Mouse (Mus musculus): ENCODE results near the gene Cyb5d1. TPM values are rescaled to one million over a fixed set of nuclear protein-coding genes. Genes with fewer than 3 reads are reported as not detected.

The Cyb5d1 gene
- polyA plus RNA-seq, 1 experiment from 2014 or later: 16.6 TPM

DNA sequence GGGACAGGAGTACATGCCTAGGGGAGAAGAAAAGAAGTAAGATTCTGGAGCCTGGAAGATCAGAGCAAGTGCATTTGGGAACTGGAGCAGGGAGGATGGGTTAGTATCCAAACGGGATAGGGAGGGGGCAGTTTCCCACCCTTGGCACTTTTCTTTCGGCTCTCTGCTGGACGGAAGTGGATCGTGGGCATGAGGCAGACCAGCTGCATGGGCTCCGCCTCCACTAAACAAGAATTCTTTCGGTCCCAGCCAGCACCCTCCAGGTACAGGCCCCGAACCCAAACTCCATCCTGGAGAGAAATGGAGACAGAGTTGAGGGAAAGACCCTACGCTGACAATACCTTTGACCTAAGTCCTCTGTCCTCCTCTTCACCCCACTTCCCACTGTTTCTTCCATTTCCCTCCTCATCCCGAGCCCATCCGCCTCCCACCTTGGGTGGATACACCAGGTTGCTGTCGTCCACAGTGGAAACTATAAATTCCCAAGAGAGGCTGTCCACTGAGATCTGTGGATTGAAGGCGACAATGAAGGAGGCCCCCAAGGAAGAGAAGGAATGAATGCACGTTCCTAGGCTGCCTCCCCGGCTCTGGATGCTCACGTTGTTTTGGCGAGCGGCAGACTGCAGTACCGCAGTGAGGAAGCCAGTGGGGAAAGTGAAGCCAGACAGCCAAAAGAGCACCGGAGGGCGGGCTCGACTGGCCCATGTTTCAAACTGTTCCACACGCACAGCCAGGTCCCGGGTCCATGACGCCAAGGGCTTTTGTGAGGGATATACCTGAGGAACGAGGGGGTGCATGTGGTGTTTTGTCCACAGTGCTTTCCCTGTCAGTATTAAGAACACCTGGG, 25.9 kb upstream of the Cyb5d1 start:
- WGBS: 15% methylated on average over 25 of the region's 25 CpGs

DNA sequence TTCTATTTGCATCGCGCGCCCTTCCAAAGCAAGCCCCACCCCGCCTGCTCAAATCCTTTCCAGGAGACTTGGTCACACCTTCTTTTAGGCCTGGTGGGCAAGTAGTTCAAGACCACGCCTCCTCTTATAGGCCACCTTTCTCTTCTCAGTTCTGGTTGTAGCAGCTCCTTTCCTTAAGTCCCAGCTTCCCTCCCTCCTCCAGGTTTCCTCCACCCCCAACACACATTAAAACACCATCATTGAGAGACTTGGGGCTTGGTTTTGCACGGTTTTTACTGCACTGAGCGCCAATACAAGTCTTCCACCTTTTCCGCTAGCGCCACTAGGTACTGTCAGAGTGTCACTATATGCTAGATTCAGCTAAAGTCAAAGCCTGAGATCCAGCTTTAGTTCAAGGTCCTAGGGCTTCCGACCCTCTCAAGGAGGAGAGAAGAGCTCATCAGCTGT, 25.1 kb upstream of the Cyb5d1 start:
- ATAC-seq (replicated peaks; ENCODE audit: low FRiP score, low read depth): no peak
- Histone ChIP-seq H3K4me2 (ENCODE audit: low read length) (peak overlapping the region; percentile 95), H3K9me3 (replicated peaks; ENCODE audit: low read length) (no peaks in the 10 kb centered on the region), H3K4me3 (replicated peaks; ENCODE audit: low read depth, low read length) (peak overlapping the region; percentile 73), H3K36me3 (ENCODE audit: insufficient read depth, low read length) (no peaks in the 10 kb centered on the region), H3K27ac (no peak overlapping the region), H3K27me3 (ENCODE audit: insufficient read depth, low read length) (0 out of 2 replicates have a peak, but pooled peaks cover 2% of the 10 kb centered on the region), H3K9ac (ENCODE audit: low read depth, low read length) (no peak overlapping the region), H3K4me1 (replicated peaks; ENCODE audit: insufficient read depth, low read length) (peaks cover 12% of the 10 kb centered on the region; the same call in 1 of the 2 replicates)
- WGBS: 17% methylated on average over 10 of the region's 10 CpGs
- DNase-seq (ENCODE audit: low spot score): no peak
- TF ChIP-seq CTCF (IDR thresholded peaks at IDR 0.05; ENCODE audit: low read depth): no peak

More for the DNA sequence above, 25.9 kb upstream of the Cyb5d1 start:
- no peaks in the 10 kb centered on the region for H3K36me3 ChIP-seq (ENCODE audit: insufficient read depth, low read length)
- DNase-seq (ENCODE audit: low spot score) (no peak), ATAC-seq (replicated peaks; ENCODE audit: low FRiP score, low read depth) (no peak)
- H3K9me3 ChIP-seq (replicated peaks; ENCODE audit: low read length): no peaks in the 10 kb centered on the region
- H3K27ac ChIP-seq: no peak overlapping the region
- no peak overlapping the region for H3K4me3 ChIP-seq (replicated peaks; ENCODE audit: low read depth, low read length)
- no peak overlapping the region for H3K9ac ChIP-seq (ENCODE audit: low read depth, low read length)
- peaks cover 12% of the 10 kb centered on the region; the same call in 1 of the 2 replicates for H3K4me1 ChIP-seq (replicated peaks; ENCODE audit: insufficient read depth, low read length)
- 0 out of 2 replicates have a peak, but pooled peaks cover 2% of the 10 kb centered on the region for H3K27me3 ChIP-seq (ENCODE audit: insufficient read depth, low read length)
- no peak for TF ChIP-seq CTCF (IDR thresholded peaks at IDR 0.05; ENCODE audit: low read depth)
- H3K4me2 ChIP-seq (ENCODE audit: low read length): peak overlapping the region; percentile 95; the same call in 1 of the 2 replicates

DNA sequence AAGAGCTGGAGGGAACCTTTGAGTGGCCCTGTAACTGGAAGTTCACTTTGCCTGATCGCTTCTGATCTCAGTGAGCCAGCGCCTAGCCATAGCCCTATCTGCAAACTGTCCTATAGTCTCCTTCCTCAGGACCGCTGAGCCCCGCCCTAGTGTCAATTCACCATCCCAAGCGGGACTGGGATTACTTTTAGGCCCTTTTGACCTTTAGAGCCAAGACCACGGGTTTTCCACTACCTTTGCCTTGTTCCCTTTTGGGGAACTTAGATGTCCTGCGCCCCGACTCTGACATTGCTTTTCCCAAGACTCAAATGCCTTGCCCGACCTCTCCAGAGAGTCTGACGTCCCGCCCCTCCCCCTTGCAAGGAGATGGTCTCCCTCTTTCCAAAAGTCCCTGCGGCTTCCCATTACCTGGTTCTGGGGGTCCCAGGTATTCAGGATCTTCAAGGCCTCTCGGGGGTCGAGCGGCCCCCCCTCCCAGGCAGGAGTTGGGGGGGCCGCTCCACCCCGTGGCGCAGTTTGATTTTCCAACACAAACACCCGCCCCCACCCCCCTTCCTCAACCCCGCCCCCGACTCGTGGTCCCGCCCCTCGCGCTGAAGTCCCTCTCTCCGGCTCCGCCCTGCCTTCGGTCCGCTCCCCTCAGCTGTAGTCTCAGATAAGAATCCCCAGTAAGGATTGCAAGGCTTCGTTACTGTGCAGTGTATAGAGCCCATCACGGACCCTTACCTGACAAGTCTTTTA, 24.6 kb upstream of the Cyb5d1 start:
- H3K4me1 ChIP-seq (replicated peaks; ENCODE audit: insufficient read depth, low read length): peaks cover 14% of the 10 kb centered on the region

DNA sequence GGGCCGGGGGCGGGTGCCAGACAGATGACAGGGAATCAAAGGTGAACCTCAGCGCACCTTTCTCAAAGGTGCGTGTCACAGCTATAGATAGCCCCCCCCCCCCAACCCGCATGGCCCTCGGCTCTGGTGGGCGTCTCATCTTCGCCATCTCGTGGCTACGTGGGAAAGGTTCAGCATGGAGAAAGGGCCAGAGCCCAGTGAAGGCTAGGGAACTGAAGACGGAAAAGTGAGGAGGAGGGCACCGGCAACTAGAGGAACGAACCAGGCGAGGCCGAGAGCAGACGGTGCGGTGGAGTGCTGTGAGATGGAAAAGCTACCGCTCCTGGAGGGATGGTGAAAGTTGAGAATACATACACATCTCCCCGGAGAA, 24.0 kb upstream of the Cyb5d1 start:
- peaks cover 18% of the 10 kb centered on the region for H3K4me1 ChIP-seq (replicated peaks; ENCODE audit: insufficient read depth, low read length)
- H3K36me3 ChIP-seq (ENCODE audit: insufficient read depth, low read length): no peaks in the 10 kb centered on the region
- H3K9ac ChIP-seq (ENCODE audit: low read depth, low read length): peak overlapping the region; percentile 51
- no peaks in the 10 kb centered on the region for H3K9me3 ChIP-seq (replicated peaks; ENCODE audit: low read length)
- H3K4me3 ChIP-seq (replicated peaks; ENCODE audit: low read depth, low read length): peak overlapping the region; percentile 73
- 0 out of 2 replicates have a peak, but pooled peaks cover 2% of the 10 kb centered on the region for H3K27me3 ChIP-seq (ENCODE audit: insufficient read depth, low read length)
- peak; percentile 86 for DNase-seq (ENCODE audit: low spot score)
- no peak for ATAC-seq (replicated peaks; ENCODE audit: low FRiP score, low read depth)
- H3K4me2 ChIP-seq (ENCODE audit: low read length): peak overlapping the region; percentile 95
- H3K27ac ChIP-seq: peak overlapping the region; percentile 99
- peak; percentile 73 for TF ChIP-seq CTCF (IDR thresholded peaks at IDR 0.05; ENCODE audit: low read depth)
- under 1% methylated on average over 19 of the region's 19 CpGs for WGBS

More for the DNA sequence above, 24.6 kb upstream of the Cyb5d1 start:
- H3K27ac ChIP-seq: peak overlapping the region; percentile 99
- TF ChIP-seq CTCF (IDR thresholded peaks at IDR 0.05; ENCODE audit: low read depth): no peak
- ATAC-seq (replicated peaks; ENCODE audit: low FRiP score, low read depth) (no peak), DNase-seq (ENCODE audit: low spot score) (peak; percentile 69)
- H3K9me3 ChIP-seq (replicated peaks; ENCODE audit: low read length): no peaks in the 10 kb centered on the region
- under 1% methylated on average over 30 of the region's 31 CpGs for WGBS
- H3K4me2 ChIP-seq (ENCODE audit: low read length): peak overlapping the region; percentile 95
- peak overlapping the region; percentile 73 for H3K4me3 ChIP-seq (replicated peaks; ENCODE audit: low read depth, low read length)
- no peaks in the 10 kb centered on the region for H3K36me3 ChIP-seq (ENCODE audit: insufficient read depth, low read length)
- H3K27me3 ChIP-seq (ENCODE audit: insufficient read depth, low read length): 0 out of 2 replicates have a peak, but pooled peaks cover 2% of the 10 kb centered on the region
- peak overlapping the region; percentile 51 for H3K9ac ChIP-seq (ENCODE audit: low read depth, low read length)

DNA sequence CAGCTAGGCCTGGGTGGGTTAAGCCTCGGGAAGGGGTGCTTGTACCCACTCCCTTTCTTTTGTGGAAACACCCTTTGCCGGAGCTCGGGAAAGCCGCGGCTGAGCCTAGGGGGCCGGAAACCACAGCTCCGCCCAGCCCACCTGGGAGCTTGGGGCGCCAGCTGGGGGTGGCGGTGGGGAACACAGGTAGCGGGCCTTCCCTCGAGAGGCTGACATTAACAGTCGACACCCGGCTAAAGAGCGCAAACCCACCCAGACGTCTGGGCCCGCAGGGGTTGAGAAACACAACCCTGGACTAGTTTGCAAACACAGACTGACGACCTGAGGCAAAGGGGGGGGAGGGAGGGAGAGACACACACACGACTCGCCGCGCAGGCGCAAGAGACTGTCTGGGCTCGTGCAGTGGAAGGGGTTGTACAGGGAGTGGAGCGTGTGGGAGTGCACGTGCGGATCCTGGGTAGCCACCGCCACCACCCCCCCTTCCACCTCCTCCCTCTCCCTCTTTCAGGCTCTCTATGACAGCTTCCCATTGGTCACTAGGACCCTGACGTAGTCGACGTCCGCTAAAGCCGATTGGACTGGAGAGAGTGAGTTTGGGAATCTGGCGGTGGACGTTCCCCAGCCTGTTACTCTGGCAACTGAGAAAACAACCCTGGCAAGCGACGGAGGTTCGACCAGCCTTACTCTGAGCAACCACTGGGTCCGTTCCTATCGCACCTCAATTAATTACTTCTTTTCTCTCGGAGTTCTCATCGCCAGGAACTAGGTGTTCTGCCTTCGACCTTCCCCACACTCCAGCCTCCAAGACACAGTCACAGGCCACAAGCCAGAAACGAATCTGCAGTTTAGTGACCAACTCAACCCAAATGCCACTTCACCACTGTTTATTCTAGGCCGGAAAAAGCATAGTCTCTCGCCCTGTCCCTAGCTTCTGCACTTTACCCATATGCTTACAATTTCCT, 23.3 kb upstream of the Cyb5d1 start:
- Histone ChIP-seq H3K9ac (ENCODE audit: low read depth, low read length) (peak overlapping the region; percentile 64), H3K4me1 (replicated peaks; ENCODE audit: insufficient read depth, low read length) (peaks cover 25% of the 10 kb centered on the region), H3K4me3 (replicated peaks; ENCODE audit: low read depth, low read length) (peak overlapping the region; percentile 73), H3K4me2 (ENCODE audit: low read length) (peak overlapping the region; percentile 95), H3K36me3 (ENCODE audit: insufficient read depth, low read length) (no peaks in the 10 kb centered on the region), H3K9me3 (replicated peaks; ENCODE audit: low read length) (no peaks in the 10 kb centered on the region), H3K27ac (peak overlapping the region; percentile 99), H3K27me3 (ENCODE audit: insufficient read depth, low read length) (0 out of 2 replicates have a peak, but pooled peaks cover 2% of the 10 kb centered on the region)
- ATAC-seq (replicated peaks; ENCODE audit: low FRiP score, low read depth): peak; percentile 85
- peak; percentile 99 for DNase-seq (ENCODE audit: low spot score)
- TF ChIP-seq CTCF (IDR thresholded peaks at IDR 0.05; ENCODE audit: low read depth): peak; percentile 7; the same call in 1 of the 2 replicates
- under 1% methylated on average over 45 of the region's 45 CpGs for WGBS
